Mouse (Mus musculus) kidney, embryonic 15.5 days (tissue): Measurements from ENCODE around the gene Rad18. TPM values are rescaled to one million over a fixed set of nuclear protein-coding genes. Genes with fewer than 3 reads are reported as not detected.
"Not testable (repeated sequence)": the region's sequence is repeated elsewhere in the genome, so short reads cannot be mapped to it uniquely, and the experiment has no call there.

Experiments
- ATAC-seq: fragments of 200-750 bp; cut with Nextera tagmentation; replicated peaks from 2 replicates; pipeline ENCODE4 v1.8.0; 2017; ENCODE audit warnings: moderate TSS enrichment; ENCODE audit not compliant: low FRiP score
- H3K27ac ChIP-seq: fragments of 300-500 bp; sonication (generic); 2 replicates; pipeline ENCODE4 v1.5.1; 2015; ENCODE audit warnings: mild to moderate bottlenecking, inconsistent platforms
- H3K27me3 ChIP-seq: fragments of 300-500 bp; sonication (generic); 2 replicates; pipeline ENCODE4 v1.6.1; 2015; ENCODE audit warnings: inconsistent platforms
- H3K36me3 ChIP-seq: fragments of 300-500 bp; sonication (generic); 2 replicates; pipeline ENCODE4 v1.6.1; 2015; ENCODE audit warnings: inconsistent platforms
- H3K4me1 ChIP-seq: fragments of 300-500 bp; sonication (generic); 2 replicates; pipeline ENCODE4 v1.6.1; 2015; ENCODE audit warnings: inconsistent platforms
- H3K4me2 ChIP-seq: fragments of 300-500 bp; sonication (generic); 2 replicates; pipeline ENCODE4 v1.6.1; 2015; ENCODE audit warnings: moderate library complexity, mild to moderate bottlenecking, inconsistent platforms
- H3K4me3 ChIP-seq: fragments of 300-500 bp; sonication (generic); replicated peaks from 2 replicates; pipeline ENCODE4 v1.5.1; 2015; ENCODE audit warnings: mild to moderate bottlenecking, inconsistent platforms
- H3K9ac ChIP-seq: fragments of 300-500 bp; sonication (generic); 2 replicates; pipeline ENCODE4 v1.6.1; 2015; ENCODE audit warnings: mild to moderate bottlenecking, inconsistent platforms
- H3K9me3 ChIP-seq: fragments of 300-500 bp; sonication (generic); replicated peaks from 2 replicates; pipeline ENCODE4 v1.6.1; 2016; ENCODE audit warnings: inconsistent platforms
- WGBS: fragments of 180-500 bp; shearing (Covaris S2); methylation state at CpG from one replicate; pipeline ENCODE4 v1.1.7; 2015; ENCODE audit warnings: mixed read lengths; 5-methylcytosine and 5-hydroxymethylcytosine counted together
- polyA plus RNA-seq: library from polyadenylated mRNA; unstranded; fragments of >200 nt; fragmentation: Nextera tagmentation; extraction: Ambion mirVana; gene quantifications from 2 replicates; pipeline ENCODE4 v1.2.1, GENCODE M21; 2015

Rad18 gene
- polyA plus RNA-seq, 1 experiment from 2014 or later, result 46.9 TPM

DNA sequence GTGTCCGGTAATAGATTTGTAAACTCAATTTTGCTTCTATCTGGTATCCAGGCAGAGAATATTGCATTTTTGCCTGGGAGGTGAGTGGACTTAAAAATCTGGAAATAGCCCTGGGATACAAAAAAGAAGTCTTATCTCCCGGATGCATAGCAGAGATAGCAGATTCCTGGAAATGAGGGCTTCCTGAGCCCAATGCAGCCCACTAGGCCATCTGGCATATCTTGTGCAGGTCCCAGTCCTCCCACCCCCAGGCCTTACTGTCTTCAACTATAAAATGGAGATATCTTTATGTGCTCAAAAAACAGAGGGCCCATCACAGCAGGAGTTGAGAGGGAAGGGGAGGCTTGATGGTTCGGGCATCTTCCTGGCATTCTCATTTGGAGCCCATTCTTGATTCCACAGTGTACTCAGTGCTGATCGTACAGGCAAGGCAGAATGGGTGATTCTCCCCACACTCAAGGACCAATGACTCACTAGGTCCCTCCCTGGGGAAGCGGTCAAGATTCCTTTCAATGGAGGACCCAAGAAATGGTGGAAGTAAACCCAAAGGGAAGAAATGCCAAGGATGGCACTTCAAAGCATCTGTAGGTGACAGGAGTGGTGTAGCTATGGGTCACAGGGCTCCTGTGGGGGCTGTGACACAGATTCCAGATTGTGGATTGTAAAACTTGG is 24.1 kb upstream of the Rad18 start:
- no peak for ATAC-seq
- H3K36me3 ChIP-seq, result no peaks in the 10 kb centered on the region
- no peak overlapping the region for H3K9ac ChIP-seq
- no peaks in the 10 kb centered on the region for H3K4me1 ChIP-seq
- H3K27me3 ChIP-seq, result no peaks in the 10 kb centered on the region
- H3K4me3 ChIP-seq, result no peak overlapping the region
- 94% methylated on average over 5 of the region's 5 CpGs for WGBS
- H3K4me2 ChIP-seq, result no peak overlapping the region
- H3K27ac ChIP-seq, result no peak overlapping the region
- H3K9me3 ChIP-seq, result no peaks in the 10 kb centered on the region

DNA sequence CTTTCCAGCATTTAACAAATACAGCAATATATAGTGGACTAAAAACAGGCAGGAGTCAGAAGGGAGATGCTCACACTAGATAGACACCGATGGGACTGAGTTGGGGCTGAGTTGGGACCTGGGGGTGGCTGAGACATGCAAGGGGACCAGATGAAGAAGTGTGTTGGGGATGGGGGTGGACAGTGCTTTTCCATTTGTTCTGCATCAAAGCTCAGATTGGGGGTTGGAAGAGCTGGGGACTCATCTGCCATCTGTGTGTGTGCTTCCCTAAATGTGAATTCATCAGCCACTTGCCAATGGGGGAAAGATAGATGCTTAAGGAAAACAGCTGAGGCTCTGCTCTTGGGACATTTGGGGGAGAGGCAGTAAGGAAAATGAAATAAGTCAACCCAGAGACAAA is 23.5 kb upstream of the Rad18 start:
- Histone ChIP-seq H3K27me3 (no peaks in the 10 kb centered on the region), H3K4me3 (no peak overlapping the region), H3K27ac (no peak overlapping the region), H3K36me3 (no peaks in the 10 kb centered on the region), H3K9ac (no peak overlapping the region), H3K9me3 (no peaks in the 10 kb centered on the region), H3K4me2 (no peak overlapping the region), H3K4me1 (no peaks in the 10 kb centered on the region)
- no peak for ATAC-seq
- 89% methylated on average over 1 of the region's 1 CpGs for WGBS

DNA sequence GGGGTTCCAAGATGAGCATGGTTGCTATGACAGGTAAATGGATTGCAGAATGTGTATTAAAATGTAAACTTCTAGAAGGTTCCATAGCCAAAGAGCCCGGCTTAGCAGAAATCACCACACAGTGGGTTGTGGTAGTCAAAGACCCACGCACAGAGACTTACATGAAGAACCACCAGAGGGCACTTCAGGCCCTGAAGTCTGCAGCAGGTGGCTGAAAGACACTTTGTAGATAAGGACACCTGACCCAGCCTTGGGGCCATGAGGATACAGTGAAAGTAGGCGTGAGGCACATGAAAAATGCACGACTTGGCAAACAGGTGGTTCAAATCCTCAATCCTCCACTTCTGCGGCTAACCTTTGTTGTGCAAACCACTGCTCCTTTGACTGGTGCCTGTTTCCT is 20.7 kb upstream of the Rad18 start:
- Histone ChIP-seq H3K27ac (no peak overlapping the region), H3K36me3 (no peaks in the 10 kb centered on the region), H3K9ac (no peak overlapping the region), H3K4me1 (no peaks in the 10 kb centered on the region), H3K4me3 (no peak overlapping the region), H3K27me3 (no peaks in the 10 kb centered on the region), H3K4me2 (no peak overlapping the region), H3K9me3 (no peaks in the 10 kb centered on the region)
- WGBS, result 53% methylated on average over 5 of the region's 5 CpGs
- ATAC-seq, result no peak

DNA sequence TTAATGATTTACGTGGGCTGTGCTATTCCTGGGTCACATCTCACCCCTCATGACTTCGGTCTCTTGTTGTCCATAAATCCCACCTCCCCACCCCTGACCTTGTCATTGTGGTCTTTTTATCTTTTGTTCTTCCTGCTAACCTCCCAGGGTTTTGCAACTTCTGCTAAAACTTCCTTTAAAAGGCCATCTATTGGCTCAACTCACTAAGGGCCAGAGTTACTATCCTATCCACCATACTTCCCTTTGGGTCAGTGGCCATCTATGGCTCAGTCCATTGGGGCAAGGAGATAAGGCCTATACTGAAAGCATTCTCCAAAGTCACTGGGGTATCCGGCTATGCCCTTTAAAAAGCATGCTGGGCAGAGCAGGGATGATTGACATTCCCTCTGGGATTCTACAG is 17.5 kb upstream of the Rad18 start:
- Histone ChIP-seq H3K9ac (no peak overlapping the region), H3K4me3 (no peak overlapping the region), H3K9me3 (no peaks in the 10 kb centered on the region), H3K4me2 (no peak overlapping the region), H3K27ac (no peak overlapping the region), H3K4me1 (no peaks in the 10 kb centered on the region), H3K36me3 (no peaks in the 10 kb centered on the region), H3K27me3 (no peaks in the 10 kb centered on the region)
- WGBS, result 68% methylated on average over 3 of the region's 3 CpGs
- no peak for ATAC-seq

DNA sequence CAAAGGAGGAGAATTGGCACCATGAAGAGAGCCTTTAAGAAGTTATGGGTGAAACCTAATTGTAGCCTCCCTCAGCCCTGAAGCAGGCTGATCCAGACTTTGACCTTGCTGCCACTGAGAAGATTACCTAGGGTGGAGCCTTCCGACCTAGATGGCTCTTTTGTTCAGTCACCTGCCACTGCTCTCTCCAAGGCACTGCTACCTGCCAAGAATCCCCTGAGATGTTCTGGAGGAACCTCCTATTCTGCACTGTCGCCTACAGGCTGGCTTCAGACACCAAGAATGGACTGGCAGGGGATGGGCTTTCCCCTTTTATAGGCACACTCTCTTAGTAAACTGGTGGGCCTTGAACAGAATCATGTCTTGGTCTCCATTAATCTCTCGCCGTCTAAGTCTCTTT is 5.8 kb upstream of the Rad18 start:
- 91% methylated on average over 4 of the region's 4 CpGs for WGBS
- not testable (repeated sequence) for H3K9ac ChIP-seq, ATAC-seq, H3K36me3 ChIP-seq, H3K4me2 ChIP-seq, H3K9me3 ChIP-seq, H3K27me3 ChIP-seq, H3K27ac ChIP-seq, H3K4me3 ChIP-seq, H3K4me1 ChIP-seq

DNA sequence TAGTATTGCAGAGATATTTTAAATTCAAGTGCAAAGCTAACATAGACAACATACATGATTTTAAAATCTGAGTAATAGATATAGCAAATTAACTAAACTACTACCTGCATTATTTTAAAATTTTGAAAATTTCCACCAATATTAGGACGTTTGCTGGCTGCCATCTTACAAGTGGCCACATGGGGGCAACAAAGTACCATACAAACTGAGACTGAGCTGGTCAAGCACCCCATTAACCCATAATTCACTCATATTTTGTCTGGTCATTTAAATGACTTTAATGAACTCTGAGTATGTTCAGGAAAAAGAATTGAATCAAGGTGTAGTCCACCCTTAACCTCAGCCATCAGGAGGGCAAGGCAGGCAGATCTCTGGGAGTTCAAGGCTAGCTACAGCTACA is 3.9 kb upstream of the Rad18 start:
- ATAC-seq, result no peak
- 0% methylated on average over 1 of the region's 1 CpGs for WGBS

DNA sequence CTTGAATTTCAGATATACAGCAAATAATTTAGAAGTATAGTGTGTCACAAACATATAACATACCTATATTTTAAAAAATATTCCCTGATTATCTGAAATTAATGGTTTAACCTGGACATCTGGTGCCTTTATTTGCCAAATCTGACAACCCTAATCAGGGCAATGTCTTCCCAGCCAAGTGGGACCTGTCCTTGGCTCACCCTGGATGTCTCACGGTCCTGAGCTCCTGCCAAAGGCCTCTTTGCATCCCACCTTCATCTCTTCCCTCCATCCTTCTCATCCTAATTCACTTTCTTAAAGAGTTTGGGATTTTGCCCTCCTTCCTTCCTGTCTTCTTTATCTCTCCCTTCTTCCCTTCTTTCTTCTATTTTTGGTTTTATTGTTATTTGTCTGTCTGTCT is 2.6 kb upstream of the Rad18 start:
- Histone ChIP-seq H3K27ac (no peak overlapping the region), H3K4me2 (no peak overlapping the region), H3K9ac (no peak overlapping the region), H3K9me3 (no peaks in the 10 kb centered on the region), H3K4me1 (peaks cover 14% of the 10 kb centered on the region), H3K4me3 (no peak overlapping the region), H3K36me3 (no peaks in the 10 kb centered on the region), H3K27me3 (no peaks in the 10 kb centered on the region)
- WGBS, result 73% methylated on average over 1 of the region's 1 CpGs
- ATAC-seq, result no peak

More for the DNA sequence above, 3.9 kb upstream of the Rad18 start:
- Histone ChIP-seq H3K36me3 (no peaks in the 10 kb centered on the region), H3K4me2 (no peak overlapping the region), H3K9me3 (no peaks in the 10 kb centered on the region), H3K27ac (no peak overlapping the region), H3K4me1 (peaks cover 9% of the 10 kb centered on the region), H3K27me3 (no peaks in the 10 kb centered on the region), H3K4me3 (no peak overlapping the region), H3K9ac (no peak overlapping the region)

DNA sequence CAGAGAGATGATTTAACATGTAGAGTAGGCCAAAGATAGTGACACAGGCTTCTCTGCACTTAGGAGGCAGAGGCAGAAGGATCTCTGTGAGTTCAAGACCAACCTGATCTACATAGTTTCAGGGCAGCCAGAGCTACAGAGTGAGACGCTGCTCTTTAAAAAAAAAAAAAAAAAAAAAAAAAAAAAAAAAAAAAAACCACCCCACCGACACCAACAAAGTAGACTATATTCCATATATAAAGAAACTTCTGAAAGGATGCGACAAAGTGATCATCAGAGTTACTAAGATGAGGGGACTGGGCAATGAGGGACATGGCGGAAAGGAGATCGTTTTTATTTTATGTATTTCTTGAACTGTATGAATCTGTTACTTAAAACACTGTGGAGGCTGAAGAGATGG is 2.0 kb downstream of the Rad18 start:
- 92% methylated on average over 5 of the region's 5 CpGs for WGBS

DNA sequence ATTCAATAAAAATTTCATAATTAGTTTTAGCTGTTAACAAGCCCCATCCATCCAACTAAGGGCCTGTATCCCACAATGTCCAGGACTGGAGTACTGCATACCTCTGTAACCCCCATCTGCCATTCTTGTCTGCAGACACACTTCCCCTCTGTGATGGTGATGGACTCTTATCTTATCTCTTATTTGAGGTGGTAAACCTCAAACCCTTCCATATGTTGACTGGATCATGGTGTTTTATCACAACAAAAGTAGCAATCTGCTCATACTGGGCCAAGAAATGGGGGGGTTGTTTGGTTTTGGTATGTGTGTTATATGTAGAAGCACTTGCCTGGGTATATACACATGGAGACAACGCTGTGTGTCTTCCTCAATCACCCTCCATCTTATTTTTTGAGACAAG is 5.0 kb downstream of the Rad18 start:
- Histone ChIP-seq H3K9me3 (no peaks in the 10 kb centered on the region), H3K4me2 (no peak overlapping the region), H3K4me1 (peaks cover 21% of the 10 kb centered on the region), H3K36me3 (peaks cover 38% of the 10 kb centered on the region), H3K27me3 (no peaks in the 10 kb centered on the region), H3K9ac (no peak overlapping the region), H3K27ac (no peak overlapping the region), H3K4me3 (no peak overlapping the region)
- 94% methylated on average over 1 of the region's 1 CpGs for WGBS
- ATAC-seq, result no peak

More for the DNA sequence above, 2.0 kb downstream of the Rad18 start:
- Histone ChIP-seq H3K9me3 (no peaks in the 10 kb centered on the region), H3K27ac (no peak overlapping the region), H3K36me3 (peaks cover 34% of the 10 kb centered on the region), H3K4me3 (no peak overlapping the region), H3K9ac (no peak overlapping the region), H3K4me1 (peaks cover 11% of the 10 kb centered on the region), H3K4me2 (no peak overlapping the region), H3K27me3 (no peaks in the 10 kb centered on the region)
- no peak for ATAC-seq

DNA sequence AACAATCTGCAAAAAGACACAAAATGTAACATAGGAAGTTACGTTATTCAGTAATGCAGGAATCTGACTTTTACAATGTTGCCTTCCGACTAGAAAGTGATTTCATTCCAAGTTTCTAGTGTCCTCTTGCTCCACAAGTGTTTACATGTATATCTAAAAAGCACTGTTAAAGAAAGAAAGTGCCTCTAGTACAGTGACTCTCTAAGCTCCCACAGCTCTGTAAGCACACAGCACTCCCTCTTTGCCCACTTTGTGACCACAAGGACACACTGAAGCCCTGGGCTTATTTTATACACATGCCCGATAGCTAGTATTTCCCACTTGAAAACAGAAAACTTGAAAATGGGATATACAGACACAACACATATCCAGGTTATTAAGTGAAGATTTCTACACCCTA is 8.5 kb downstream of the Rad18 start:
- Histone ChIP-seq H3K4me2 (no peak overlapping the region), H3K27ac (no peak overlapping the region), H3K9me3 (no peaks in the 10 kb centered on the region), H3K27me3 (no peaks in the 10 kb centered on the region), H3K36me3 (peaks cover 34% of the 10 kb centered on the region), H3K4me1 (peaks cover 14% of the 10 kb centered on the region), H3K9ac (no peak overlapping the region), H3K4me3 (no peak overlapping the region)
- ATAC-seq, result no peak
- WGBS, result 87% methylated on average over 3 of the region's 3 CpGs

DNA sequence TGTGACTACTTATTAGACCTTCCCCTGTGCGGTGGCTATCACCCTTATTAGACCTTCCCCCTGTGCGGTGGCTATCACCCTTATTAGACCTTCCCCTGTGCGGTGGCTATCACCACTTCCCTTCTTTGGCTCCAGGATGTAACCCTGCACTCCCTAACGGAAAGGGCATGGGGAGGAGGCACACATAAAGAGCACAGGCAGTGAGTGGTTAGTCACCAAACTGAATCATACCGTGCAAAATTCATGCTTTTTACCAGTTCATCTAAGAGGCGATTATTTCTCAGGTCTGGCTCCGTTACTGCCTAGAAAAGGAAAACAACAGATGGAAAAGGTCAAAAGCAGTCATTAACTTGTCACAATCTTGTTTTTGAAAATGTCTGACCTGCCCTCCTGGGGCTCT is 10.0 kb downstream of the Rad18 start:
- WGBS, result 32% methylated on average over 7 of the region's 7 CpGs
- Histone ChIP-seq H3K9ac (no peak overlapping the region), H3K27me3 (no peaks in the 10 kb centered on the region), H3K4me1 (peaks cover 14% of the 10 kb centered on the region), H3K9me3 (no peaks in the 10 kb centered on the region), H3K27ac (peak overlapping the region; percentile 54; the same call in 1 of the 2 replicates), H3K4me2 (no peak overlapping the region), H3K4me3 (no peak overlapping the region), H3K36me3 (peaks cover 32% of the 10 kb centered on the region)
- ATAC-seq, result no peak

DNA sequence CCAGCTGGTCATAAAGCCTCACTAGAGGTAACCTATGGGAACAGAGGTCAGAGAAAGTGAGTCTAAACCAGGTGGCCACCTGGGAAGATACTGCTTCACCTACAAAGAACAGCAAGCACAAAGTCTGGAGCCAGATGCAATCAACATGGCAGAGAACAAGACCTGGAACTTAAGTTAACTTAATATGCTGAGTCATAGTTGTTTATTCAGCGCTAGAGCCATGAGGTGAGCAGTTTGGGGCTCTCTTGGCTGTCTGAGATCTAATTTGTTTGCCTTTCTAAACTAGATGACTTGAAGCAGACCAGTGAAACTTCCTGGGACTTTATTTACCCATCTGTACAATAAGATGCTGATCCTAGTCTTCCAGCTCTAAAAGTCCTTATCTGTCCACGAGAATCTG is 12.4 kb downstream of the Rad18 start:
- Histone ChIP-seq H3K4me3 (no peak overlapping the region), H3K27me3 (no peaks in the 10 kb centered on the region), H3K9ac (no peak overlapping the region), H3K36me3 (peaks cover 35% of the 10 kb centered on the region), H3K4me2 (no peak overlapping the region), H3K4me1 (peaks cover 14% of the 10 kb centered on the region), H3K27ac (no peak overlapping the region), H3K9me3 (no peaks in the 10 kb centered on the region)
- WGBS, result 91% methylated on average over 2 of the region's 2 CpGs
- ATAC-seq, result no peak

DNA sequence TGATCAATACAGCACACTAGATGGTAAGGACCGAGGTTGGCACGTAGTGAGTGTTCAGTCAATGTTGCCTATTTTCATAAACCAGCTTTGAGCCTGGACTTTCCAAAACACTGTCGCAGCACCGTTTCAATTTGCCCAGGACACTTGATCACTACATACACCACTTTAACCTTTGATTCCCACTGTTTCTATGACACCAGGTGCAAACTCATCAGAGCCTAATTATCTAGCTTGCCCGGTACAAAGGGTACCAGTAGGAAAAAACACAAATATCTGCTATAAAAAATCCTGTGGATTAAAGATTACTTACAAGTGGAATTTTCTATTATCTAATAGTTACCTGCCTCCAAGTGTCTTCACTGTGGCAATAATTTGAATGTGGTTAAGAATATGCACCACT is 64.4 kb downstream of the Rad18 start:
- no peak overlapping the region for H3K27ac ChIP-seq
- H3K9me3 ChIP-seq, result no peaks in the 10 kb centered on the region
- H3K4me3 ChIP-seq, result no peak overlapping the region
- no peaks in the 10 kb centered on the region for H3K27me3 ChIP-seq
- ATAC-seq, result no peak
- H3K9ac ChIP-seq, result no peak overlapping the region
- H3K36me3 ChIP-seq, result peaks cover 19% of the 10 kb centered on the region
- no peaks in the 10 kb centered on the region for H3K4me1 ChIP-seq
- H3K4me2 ChIP-seq, result no peak overlapping the region
- 90% methylated on average over 5 of the region's 5 CpGs for WGBS
